Mouse (Mus musculus) myocyte (in vitro differentiated cells): ENCODE data around the gene Sco1. TPM values are rescaled to one million over a fixed set of nuclear protein-coding genes. Genes with fewer than 3 reads are reported as not detected.

Experiments
- H3K27me3 ChIP-seq: one replicate; pipeline ENCODE4 v1.6.1; 2011; ENCODE audit not compliant: control insufficient read depth, insufficient read depth, insufficient read length
- H3K36me3 ChIP-seq: one replicate; pipeline ENCODE4 v1.6.1; 2011; ENCODE audit not compliant: control insufficient read depth, insufficient read depth
- H3K4me2 ChIP-seq: one replicate; pipeline ENCODE4 v1.6.1; 2011; ENCODE audit warnings: low read depth, control low read depth
- H3K4me3 ChIP-seq: one replicate; pipeline ENCODE4 v1.5.1; 2011; ENCODE audit warnings: mild to moderate bottlenecking, control low read depth, moderate library complexity
- H3K79me2 ChIP-seq: one replicate; pipeline ENCODE4 v1.6.1; 2011; ENCODE audit not compliant: control insufficient read depth, insufficient read depth
- H3ac ChIP-seq: one replicate; pipeline ENCODE4 v1.6.1; 2011; ENCODE audit not compliant: control insufficient read depth, insufficient read length
- CEBPB ChIP-seq: IDR thresholded peaks from 2 replicates; pipeline ENCODE4 v1.6.1; 2011; ENCODE audit warnings: mild to moderate bottlenecking, moderate library complexity; ENCODE audit not compliant: poor library complexity, insufficient read depth, severe bottlenecking
- E2F4 ChIP-seq: IDR thresholded peaks from one replicate; pipeline ENCODE4 v1.6.1; 2011; ENCODE audit warnings: mild to moderate bottlenecking, control low read depth, moderate library complexity; ENCODE audit not compliant: insufficient read depth
- MAX ChIP-seq: IDR thresholded peaks from one replicate; pipeline ENCODE4 v1.6.1; 2011; ENCODE audit warnings: low read depth, mild to moderate bottlenecking, control low read depth
- MYOD1 ChIP-seq, 3 experiments: IDR thresholded peaks; one replicate each; pipeline ENCODE4 v1.6.1; 2011; ENCODE audit warnings: control low read depth in 2 of 3, low read depth in 2 of 3, mild to moderate bottlenecking in 2 of 3, moderate library complexity in 1 of 3; ENCODE audit not compliant: insufficient read length in 2 of 3, control insufficient read depth in 1 of 3
- MYOG ChIP-seq, 3 experiments: IDR thresholded peaks; one replicate each; pipeline ENCODE4 v1.6.1; 2011; ENCODE audit warnings: control low read depth in 2 of 3, low read depth in 2 of 3, mild to moderate bottlenecking in 2 of 3; ENCODE audit not compliant: insufficient read length in 2 of 3, control insufficient read depth in 1 of 3, insufficient read depth in 1 of 3
- POLR2A ChIP-seq: IDR thresholded peaks from one replicate; pipeline ENCODE4 v1.6.1; 2011; ENCODE audit warnings: low read depth, mild to moderate bottlenecking, control low read depth, moderate library complexity; ENCODE audit not compliant: insufficient read length
- POLR2AphosphoS2 ChIP-seq: IDR thresholded peaks from one replicate; pipeline ENCODE4 v1.6.1; 2011; ENCODE audit warnings: low read depth, control low read depth; ENCODE audit not compliant: insufficient read length
- REST ChIP-seq: IDR thresholded peaks from one replicate; pipeline ENCODE4 v1.6.1; 2011; ENCODE audit warnings: mild to moderate bottlenecking, control low read depth, moderate library complexity; ENCODE audit not compliant: insufficient read depth, insufficient read length
- SRF ChIP-seq: IDR thresholded peaks from one replicate; pipeline ENCODE4 v1.6.1; 2011; ENCODE audit warnings: low read depth; ENCODE audit not compliant: control insufficient read depth, insufficient read length
- TCF12 ChIP-seq: IDR thresholded peaks from one replicate; pipeline ENCODE4 v1.6.1; 2011; ENCODE audit warnings: mild to moderate bottlenecking, control low read depth; ENCODE audit not compliant: poor library complexity, insufficient read depth, severe bottlenecking
- TCF3 ChIP-seq: IDR thresholded peaks from one replicate; pipeline ENCODE4 v1.6.1; 2011; ENCODE audit warnings: low read depth, control low read depth; ENCODE audit not compliant: insufficient read length
- USF1 ChIP-seq: IDR thresholded peaks from one replicate; pipeline ENCODE4 v1.6.1; 2011; ENCODE audit warnings: low read depth, mild to moderate bottlenecking, control low read depth, moderate library complexity
- polyA plus RNA-seq: library from polyadenylated mRNA; unstranded; fragments of >200 nt; fragmentation: generic; extraction: Trizol; gene quantifications from one replicate; pipeline ENCODE4 v1.2.1, GENCODE M21; 2012; ENCODE audit warnings: missing spikeins

Gene Sco1
- polyA plus RNA-seq, 1 experiment, result 14.7 TPM

DNA sequence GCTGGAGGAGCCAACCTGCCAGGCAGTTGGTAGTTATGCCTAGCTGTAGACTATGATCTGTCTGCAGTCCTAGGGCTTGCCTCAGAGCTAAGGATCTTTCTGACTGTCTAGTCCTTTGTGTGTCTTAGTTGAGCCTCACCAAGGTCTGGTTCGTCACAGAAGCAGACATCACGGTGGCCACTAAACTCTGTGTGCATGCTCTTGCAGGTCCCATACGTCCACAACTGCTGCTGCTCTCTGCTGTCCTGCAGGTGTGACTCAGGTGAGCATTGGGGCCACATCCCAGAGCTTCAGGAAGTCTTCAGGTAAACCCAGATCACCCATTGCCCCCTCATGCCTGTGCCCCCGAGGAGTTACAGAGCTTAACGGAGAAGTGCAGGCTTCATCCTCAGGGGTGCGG lies 26.4 kb downstream of the Sco1 start:
- Histone ChIP-seq H3ac (no peak overlapping the region), H3K27me3 (no peaks in the 10 kb centered on the region), H3K4me3 (peak overlapping the region; percentile 43), H3K79me2 (no peaks in the 10 kb centered on the region), H3K4me2 (peak overlapping the region; percentile 65), H3K36me3 (no peaks in the 10 kb centered on the region)
- TF ChIP-seq POLR2AphosphoS2 (peak; percentile 93), POLR2A (peak; percentile 65), MYOG (IDR thresholded peaks at IDR 0.05; ENCODE audit: control insufficient read depth in 1 of 3, insufficient read depth in 1 of 3, insufficient read length in 2 of 3, low read depth in 2 of 3) (no peak)

DNA sequence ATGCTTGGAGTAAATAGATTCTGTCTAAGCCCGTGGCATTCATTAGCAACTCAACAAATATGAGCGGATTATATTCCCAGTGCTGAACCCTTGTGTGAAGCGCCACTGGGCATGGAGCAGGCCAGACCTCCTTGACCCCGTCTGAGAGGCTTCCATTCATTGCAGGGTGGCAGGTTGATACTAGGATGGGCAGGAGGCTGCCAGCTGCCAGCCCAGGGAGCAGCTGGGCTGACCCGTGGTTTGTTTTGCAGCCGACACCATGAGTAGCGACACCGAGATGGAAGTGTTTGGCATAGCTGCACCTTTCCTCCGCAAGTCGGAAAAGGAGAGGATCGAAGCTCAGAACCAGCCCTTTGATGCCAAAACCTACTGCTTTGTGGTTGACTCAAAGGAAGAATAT lies 27.3 kb downstream of the Sco1 start:
- Histone ChIP-seq H3ac (peak overlapping the region; percentile 15), H3K79me2 (no peaks in the 10 kb centered on the region), H3K4me3 (peak overlapping the region; percentile 43), H3K27me3 (no peaks in the 10 kb centered on the region), H3K36me3 (no peaks in the 10 kb centered on the region), H3K4me2 (peak overlapping the region; percentile 65)
- TF ChIP-seq POLR2A (peak; percentile 56), MAX (no peak), SRF (no peak), E2F4 (no peak), USF1 (no peak), TCF12 (peak; percentile 28), MYOD1 (IDR thresholded peaks at IDR 0.05; ENCODE audit: control insufficient read depth in 1 of 3, insufficient read length in 2 of 3, low read depth in 2 of 3) (peak in 2 of 3 experiments; percentile 83 to 89), REST (no peak), TCF3 (peak; percentile 82), MYOG (IDR thresholded peaks at IDR 0.05; ENCODE audit: control insufficient read depth in 1 of 3, insufficient read depth in 1 of 3, insufficient read length in 2 of 3, low read depth in 2 of 3) (peak; percentile 82 to 97 (median 89)), CEBPB (no peak), POLR2AphosphoS2 (peak; percentile 49)

DNA sequence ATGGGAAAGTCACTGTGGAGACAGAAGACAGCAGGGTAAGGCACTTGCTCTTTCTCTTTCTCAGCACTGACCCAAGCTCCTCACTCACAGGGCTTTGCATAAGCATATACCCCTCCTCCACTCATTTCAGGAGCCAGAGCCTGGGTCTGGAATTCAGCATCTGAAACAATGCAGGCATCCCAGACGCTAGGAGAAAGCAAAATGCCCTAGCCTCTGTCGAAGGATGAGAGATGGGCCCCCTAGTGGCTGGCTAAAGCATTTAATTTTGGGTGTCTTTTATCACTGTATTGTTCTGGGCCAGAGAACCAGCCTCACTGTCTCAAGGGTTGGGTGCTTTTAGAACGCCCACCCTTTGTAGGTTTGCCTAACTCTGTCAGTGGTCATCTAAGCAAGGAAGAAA lies 27.7 kb downstream of the Sco1 start:
- peak overlapping the region; percentile 15 for H3ac ChIP-seq
- TF ChIP-seq POLR2A (no peak), POLR2AphosphoS2 (peak; percentile 13), USF1 (no peak), SRF (no peak), MYOD1 (IDR thresholded peaks at IDR 0.05; ENCODE audit: control insufficient read depth in 1 of 3, insufficient read length in 2 of 3, low read depth in 2 of 3) (no peak), REST (no peak), CEBPB (no peak), TCF12 (no peak)
- no peaks in the 10 kb centered on the region for H3K27me3 ChIP-seq
- H3K4me3 ChIP-seq, result peak overlapping the region; percentile 43
- H3K36me3 ChIP-seq, result no peaks in the 10 kb centered on the region
- H3K79me2 ChIP-seq, result no peaks in the 10 kb centered on the region
- peak overlapping the region; percentile 65 for H3K4me2 ChIP-seq

DNA sequence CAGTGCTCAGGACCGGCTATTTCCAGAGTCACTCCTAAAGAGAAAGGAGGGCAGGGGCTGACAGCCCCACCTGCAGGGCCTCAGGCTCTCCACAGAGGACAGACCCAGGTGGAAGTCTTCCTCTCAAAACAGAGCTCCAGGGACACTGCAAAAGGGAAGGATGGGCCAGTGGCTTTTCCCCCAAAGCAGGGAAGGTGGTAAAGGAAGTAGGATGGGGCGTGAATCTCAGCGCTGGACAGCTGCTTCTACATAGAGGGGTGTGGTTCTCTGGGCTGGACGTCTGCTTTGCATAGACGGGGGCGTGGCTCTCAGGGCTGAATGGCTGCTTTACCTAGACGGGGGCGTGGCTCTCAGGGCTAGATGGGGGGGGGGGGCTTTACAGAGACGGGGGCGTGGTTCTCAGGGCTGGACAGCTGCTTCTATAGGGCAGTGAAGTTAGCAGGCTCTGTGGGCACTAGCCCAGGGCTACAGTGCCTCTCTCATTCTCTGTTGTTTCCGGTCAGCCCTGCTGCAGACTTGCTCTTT lies 28.7 kb downstream of the Sco1 start:
- no peaks in the 10 kb centered on the region for H3K36me3 ChIP-seq
- H3K4me2 ChIP-seq, result peak overlapping the region; percentile 65

DNA sequence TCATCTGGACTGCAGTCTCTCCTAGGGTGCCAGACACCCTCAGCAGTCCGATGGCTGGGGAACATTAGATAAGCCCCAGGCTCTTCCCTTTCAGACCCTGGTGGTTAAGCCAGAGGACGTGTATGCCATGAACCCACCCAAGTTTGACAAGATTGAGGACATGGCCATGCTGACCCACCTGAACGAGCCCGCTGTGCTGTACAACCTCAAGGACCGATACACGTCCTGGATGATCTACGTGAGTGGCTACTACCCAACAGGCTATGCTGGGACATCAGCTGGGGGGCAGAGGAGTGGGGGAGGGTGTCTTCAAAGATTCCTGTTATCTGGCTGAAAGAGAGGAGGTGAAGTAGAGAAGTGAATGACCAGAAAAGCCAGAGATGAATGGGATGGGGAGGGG lies 29.7 kb downstream of the Sco1 start:
- Histone ChIP-seq H3K4me3 (peak overlapping the region; percentile 43), H3K79me2 (no peaks in the 10 kb centered on the region), H3K27me3 (no peaks in the 10 kb centered on the region), H3ac (no peak overlapping the region), H3K4me2 (peak overlapping the region; percentile 62), H3K36me3 (no peaks in the 10 kb centered on the region)
- TF ChIP-seq SRF, result no peak
- TF ChIP-seq POLR2A, result peak; percentile 66
- peak; percentile 83 for TF ChIP-seq POLR2AphosphoS2

More for the DNA sequence above, 28.7 kb downstream of the Sco1 start:
- H3K79me2 ChIP-seq, result no peaks in the 10 kb centered on the region
- H3ac ChIP-seq, result no peak overlapping the region
- TF ChIP-seq MYOG (IDR thresholded peaks at IDR 0.05; ENCODE audit: control insufficient read depth in 1 of 3, insufficient read depth in 1 of 3, insufficient read length in 2 of 3, low read depth in 2 of 3), result peak in 2 of 3 experiments; percentile 78 to 82
- peak; percentile 85 for TF ChIP-seq POLR2AphosphoS2
- no peak for TF ChIP-seq USF1
- TF ChIP-seq REST, result peak; percentile 61
- peak in 2 of 3 experiments; percentile 64 to 79 for TF ChIP-seq MYOD1 (IDR thresholded peaks at IDR 0.05; ENCODE audit: control insufficient read depth in 1 of 3, insufficient read length in 2 of 3, low read depth in 2 of 3)
- no peak for TF ChIP-seq E2F4
- no peak for TF ChIP-seq MAX
- peak; percentile 51 for TF ChIP-seq POLR2A
- TF ChIP-seq SRF, result no peak
- no peak for TF ChIP-seq TCF12
- no peak for TF ChIP-seq TCF3
- TF ChIP-seq CEBPB, result no peak
- peak overlapping the region; percentile 43 for H3K4me3 ChIP-seq
- no peaks in the 10 kb centered on the region for H3K27me3 ChIP-seq
